Mouse (Mus musculus) ES-Bruce4 (cell line): ENCODE data around the gene Fgfr2.

ENCODE experiments used
- CTCF ChIP-seq: IDR thresholded peaks from one replicate; pipeline ENCODE4 v1.8.1; 2011; ENCODE audit warnings: low read depth, low read length
- EP300 ChIP-seq: IDR thresholded peaks from 2 replicates; pipeline ENCODE4 v1.6.1; 2011; ENCODE audit warnings: low read depth, low read length; ENCODE audit not compliant: insufficient read depth
- POLR2A ChIP-seq: IDR thresholded peaks from one replicate; pipeline ENCODE4 v1.8.1; 2011; ENCODE audit warnings: low read length; ENCODE audit not compliant: insufficient read depth

DNA sequence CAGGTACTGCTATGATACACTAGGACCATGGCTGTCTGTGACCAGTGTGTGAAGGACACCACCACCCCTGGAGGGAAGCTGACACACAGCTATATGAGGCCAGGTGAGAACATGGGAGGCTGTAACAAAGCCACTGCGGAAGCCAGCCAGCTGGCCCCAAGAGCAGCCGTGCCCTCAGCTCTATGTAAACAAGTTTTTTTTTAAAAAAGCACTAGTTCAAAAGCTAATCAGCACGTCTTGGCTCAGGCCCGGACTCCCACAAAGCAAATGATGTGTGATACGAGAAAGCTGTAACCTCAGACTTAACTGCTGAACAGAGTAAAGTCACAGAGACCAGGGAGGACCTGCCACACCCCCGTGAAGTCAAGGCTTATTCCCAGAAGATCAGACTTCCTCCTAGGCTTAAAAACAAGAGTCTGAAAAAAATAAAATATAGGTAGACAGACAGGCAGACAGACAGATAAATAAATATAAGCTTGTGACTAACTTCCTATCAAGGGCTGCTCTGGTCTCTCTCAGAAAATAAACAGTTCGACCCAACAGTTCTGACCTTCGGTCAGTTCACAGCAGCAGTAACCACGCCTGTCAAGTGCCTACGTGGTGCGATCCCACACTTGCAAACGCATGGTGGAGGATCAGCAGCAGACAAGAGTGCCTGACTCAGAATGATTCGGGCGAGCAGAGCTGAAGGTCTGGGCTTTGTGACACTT is 836.4 kb downstream of the Fgfr2 start:
- TF ChIP-seq CTCF (no peak), EP300 (no peak), POLR2A (no peak)
